Mouse (Mus musculus) urinary bladder, postnatal 36 days (tissue): Measurements from ENCODE around the gene Ppp1r16b.

Experiments
- DNase-seq, 2 experiments: peaks; one replicate each; pipeline ENCODE4 v3.0.0; 2022; ENCODE audit warnings: low spot score in 2 of 2, mixed read lengths in 1 of 2

Ppp1r16b gene

GRCm38 (mm10) chr2:158690116-158690515 is 24.9 kb downstream of the Ppp1r16b start:
- no peak for DNase-seq

- no peak for DNase-seq
These were observed 27.0 kb downstream of the Ppp1r16b start for GRCm38 (mm10) chr2:158692191-158692590.

- DNase-seq, result no peak
These were observed 30.6 kb downstream of the Ppp1r16b start for GRCm38 (mm10) chr2:158695811-158696210.

GRCm38 (mm10) chr2:158696451-158696850 is 31.3 kb downstream of the Ppp1r16b start:
- no peak for DNase-seq

- no peak for DNase-seq
These were observed 34.7 kb downstream of the Ppp1r16b start for GRCm38 (mm10) chr2:158699908-158700307.

- no peak for DNase-seq
These were observed 35.5 kb downstream of the Ppp1r16b start for GRCm38 (mm10) chr2:158700535-158701256.

- no peak for DNase-seq
These were observed 36.3 kb downstream of the Ppp1r16b start for GRCm38 (mm10) chr2:158701505-158701904.

- no peak for DNase-seq
These were observed 37.0 kb downstream of the Ppp1r16b start for GRCm38 (mm10) chr2:158702176-158702575.

GRCm38 (mm10) chr2:158704720-158705119 is 39.5 kb downstream of the Ppp1r16b start:
- no peak for DNase-seq

GRCm38 (mm10) chr2:158705529-158705928 is 40.3 kb downstream of the Ppp1r16b start:
- DNase-seq, result no peak

- DNase-seq, result no peak
These were observed 41.7 kb downstream of the Ppp1r16b start for GRCm38 (mm10) chr2:158706704-158707408.

- DNase-seq, result no peak
These were observed 42.9 kb downstream of the Ppp1r16b start for GRCm38 (mm10) chr2:158708121-158708520.

- DNase-seq, result no peak
These were observed 46.9 kb downstream of the Ppp1r16b start for GRCm38 (mm10) chr2:158711929-158712751.

GRCm38 (mm10) chr2:158714826-158715225 is 49.6 kb downstream of the Ppp1r16b start:
- no peak for DNase-seq

GRCm38 (mm10) chr2:158716066-158716465 is 50.9 kb downstream of the Ppp1r16b start:
- no peak for DNase-seq

GRCm38 (mm10) chr2:158717551-158718418 is 52.6 kb downstream of the Ppp1r16b start:
- no peak for DNase-seq

GRCm38 (mm10) chr2:158718816-158719549 is 53.8 kb downstream of the Ppp1r16b start:
- DNase-seq, result no peak

GRCm38 (mm10) chr2:158720715-158721370 is 55.6 kb downstream of the Ppp1r16b start:
- no peak for DNase-seq

- no peak for DNase-seq
These were observed 56.3 kb downstream of the Ppp1r16b start for GRCm38 (mm10) chr2:158721481-158721880.

- no peak for DNase-seq
These were observed 56.9 kb downstream of the Ppp1r16b start for GRCm38 (mm10) chr2:158722135-158722534.
